Mouse (Mus musculus) heart, postnatal 0 days (tissue): ENCODE measurements around the gene Fcrl5.

Experiments
- CTCF ChIP-seq: IDR thresholded peaks from 2 replicates; pipeline ENCODE4 v1.5.1; 2016; ENCODE audit warnings: antibody characterized with exemption, control low read depth, low read depth
- EP300 ChIP-seq: IDR thresholded peaks from 2 replicates; pipeline ENCODE4 v1.6.1; 2016; ENCODE audit warnings: antibody characterized with exemption, low read depth

DNA sequence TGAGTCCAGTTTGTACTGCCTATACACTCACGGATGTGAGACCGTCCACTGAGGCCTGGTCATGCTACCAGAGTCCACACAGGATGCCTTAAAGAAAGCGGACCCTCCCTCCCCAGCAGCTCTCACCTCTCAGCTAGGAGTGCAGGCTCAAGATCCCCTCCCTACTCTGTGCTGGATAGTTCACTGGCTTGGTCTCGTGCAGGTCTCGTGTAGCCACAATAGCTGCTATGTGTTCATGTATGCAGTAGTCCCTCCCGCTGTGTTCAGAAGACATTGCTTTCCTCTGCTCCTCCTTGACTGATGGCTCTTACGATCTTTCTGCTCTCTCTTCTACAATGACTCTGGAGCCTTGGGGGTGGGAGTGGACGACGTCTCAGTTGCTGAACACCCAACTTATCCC lies 62.7 kb downstream of the Fcrl5 start:
- TF ChIP-seq CTCF (no peak), EP300 (no peak)
